Mouse (Mus musculus) ES-E14 (cell line): ENCODE data around the gene Sirt2.

Experiments used
- CHD2 ChIP-seq: IDR thresholded peaks from 2 replicates; pipeline ENCODE4 v1.6.1; 2014; ENCODE audit warnings: mild to moderate bottlenecking, low read depth, low read length, inconsistent platforms
- HCFC1 ChIP-seq: IDR thresholded peaks from 2 replicates; pipeline ENCODE4 v1.6.1; 2012; ENCODE audit warnings: low read length, inconsistent platforms, borderline replicate concordance; ENCODE audit not compliant: insufficient read depth
- ZC3H11A ChIP-seq: IDR thresholded peaks from 2 replicates; pipeline ENCODE4 v1.6.1; 2012; ENCODE audit warnings: low read depth, mild to moderate bottlenecking, inconsistent platforms, low read length, borderline replicate concordance
- ZNF384 ChIP-seq: IDR thresholded peaks from 2 replicates; pipeline ENCODE4 v1.6.1; 2012; ENCODE audit warnings: low read depth, low read length, inconsistent platforms

- TF ChIP-seq ZC3H11A: no peak
- TF ChIP-seq HCFC1: no peak
- no peak for TF ChIP-seq CHD2
- TF ChIP-seq ZNF384: no peak
These were observed 21.3 kb downstream of the Sirt2 start for GRCm38 (mm10) chr7:28787884-28788283.
